Mouse (Mus musculus) bone marrow macrophage, adult 2 months (primary cell): Measurements from ENCODE around the gene Btg1-ps1. TPM values are rescaled to one million over a fixed set of nuclear protein-coding genes. Genes with fewer than 3 reads are reported as not detected.
"Not testable (repeated sequence)": the region's sequence is repeated elsewhere in the genome, so short reads cannot be mapped to it uniquely, and the experiment has no call there.

Experiments used
- H3K27ac ChIP-seq: 2 replicates; pipeline ENCODE4 v1.5.1; 2012; ENCODE audit warnings: low read depth, low read length; ENCODE audit not compliant: insufficient read depth
- H3K4me1 ChIP-seq: 2 replicates; pipeline ENCODE4 v1.6.1; 2012; ENCODE audit warnings: low read length; ENCODE audit not compliant: control insufficient read depth, insufficient read depth
- H3K4me3 ChIP-seq: 2 replicates; pipeline ENCODE4 v1.5.1; 2012; ENCODE audit warnings: mild to moderate bottlenecking, low read length, moderate library complexity; ENCODE audit not compliant: insufficient read depth
- CTCF ChIP-seq: IDR thresholded peaks from 2 replicates; pipeline ENCODE4 v1.5.1; 2012; ENCODE audit warnings: low read depth, mild to moderate bottlenecking, low read length, moderate library complexity
- POLR2A ChIP-seq: IDR thresholded peaks from 2 replicates; pipeline ENCODE4 v1.6.1; 2012; ENCODE audit warnings: mild to moderate bottlenecking, low read depth, low read length, borderline replicate concordance
- polyA plus RNA-seq: library from polyadenylated mRNA; stranded (reverse); fragments of >200 nt; gene quantifications from 2 replicates; pipeline ENCODE4 v1.2.4, GENCODE M21; 2012; ENCODE audit not compliant: missing spikeins, insufficient read depth, insufficient read length

Gene Btg1-ps1
- not detected in 2 replicates for polyA plus RNA-seq

DNA sequence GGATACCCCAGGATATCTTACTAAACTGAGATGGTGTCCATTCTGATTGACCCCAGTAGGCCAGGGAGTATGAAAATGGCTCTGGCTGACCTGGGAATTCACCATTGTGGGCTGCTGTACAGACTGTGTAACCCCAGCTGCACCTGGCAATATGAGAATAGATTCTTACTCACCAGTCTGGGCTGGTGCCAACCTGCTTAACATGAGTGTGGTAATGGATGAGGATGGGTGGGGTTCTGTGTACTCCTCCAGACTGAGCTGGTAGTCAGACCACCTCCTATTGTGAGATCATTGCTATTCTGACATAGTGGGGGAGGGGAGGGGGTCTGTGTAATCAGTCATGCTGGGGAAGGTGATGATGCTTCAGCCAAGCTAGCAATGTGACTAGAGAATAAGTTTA lies at the start of gene Btg1-ps1:
Gene Btg1-ps1 (minus strand): TSS at position 219 of the 400 bp plus-strand sequence.
- H3K4me3 ChIP-seq, H3K27ac ChIP-seq, H3K4me1 ChIP-seq: not testable (repeated sequence)

DNA sequence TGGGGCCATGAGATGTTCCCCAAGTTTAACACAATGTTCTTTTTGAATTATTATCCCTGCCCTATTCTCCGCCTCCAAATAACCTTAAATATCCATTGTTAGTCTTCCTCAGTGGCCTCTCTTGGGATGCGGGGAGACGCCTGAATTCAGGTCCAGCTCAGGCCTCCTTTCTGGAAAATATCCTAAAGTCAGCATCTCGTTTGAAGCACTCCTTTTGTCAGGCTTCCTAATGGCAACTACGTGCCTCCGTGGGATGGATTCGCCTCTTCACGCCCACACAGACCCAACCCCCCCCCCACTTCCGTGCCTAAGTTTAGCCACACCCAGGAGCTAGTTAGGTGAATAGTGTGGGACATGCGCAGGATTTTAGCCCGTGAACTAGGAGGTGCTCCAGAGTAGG lies 47.6 kb upstream of the Btg1-ps1 start, which contains the start of gene Rhox10:
Gene Rhox10 (plus strand): TSS at position 301 of the 400 bp plus-strand sequence.
- Histone ChIP-seq H3K27ac (no peak within 1 kb of the TSS), H3K4me3 (no peak within 1 kb of the TSS), H3K4me1 (no peaks in the 10 kb centered on the region)
- no peak for TF ChIP-seq CTCF
- TF ChIP-seq POLR2A = no peak

GRCm38 (mm10) chrX:38061544-38061943 lies 42.9 kb upstream of the Btg1-ps1 start:
- no peak for TF ChIP-seq POLR2A
- no peak for TF ChIP-seq CTCF
- no peak overlapping the region for H3K4me3 ChIP-seq
- no peaks in the 10 kb centered on the region for H3K4me1 ChIP-seq
- no peak overlapping the region for H3K27ac ChIP-seq

- not testable (repeated sequence) for H3K27ac ChIP-seq, H3K4me1 ChIP-seq
These were observed 24.4 kb upstream of the Btg1-ps1 start, which contains the start of gene Btg1-ps2 for GRCm38 (mm10) chrX:38043014-38043413. Gene Btg1-ps2 (minus strand): TSS chrX:38043114.

DNA sequence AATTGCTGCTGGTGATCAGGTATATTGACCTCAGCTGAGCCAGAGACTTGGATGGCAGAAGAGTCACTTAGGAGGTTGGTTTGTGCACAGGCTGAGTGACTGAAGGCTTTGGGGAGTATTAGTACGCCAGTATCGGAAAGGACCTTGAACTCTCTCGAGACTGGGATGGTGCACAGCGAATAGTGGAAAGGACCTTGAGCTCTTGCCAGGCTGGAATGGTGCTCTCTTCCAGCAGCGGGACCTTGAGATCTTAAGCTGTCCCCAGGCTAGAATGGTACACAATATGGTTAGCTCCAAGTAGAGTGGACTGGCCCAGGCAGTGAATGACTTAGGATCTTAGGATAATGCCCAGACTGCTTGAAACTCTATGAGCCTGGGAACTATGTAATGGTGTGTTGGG lies 21.1 kb upstream of the Btg1-ps1 start:
- Histone ChIP-seq H3K27ac (no peak overlapping the region), H3K4me3 (no peak overlapping the region), H3K4me1 (no peaks in the 10 kb centered on the region)
- TF ChIP-seq CTCF = no peak
- no peak for TF ChIP-seq POLR2A

More at GRCm38 (mm10) chrX:38043014-38043413, 24.4 kb upstream of the Btg1-ps1 start, which contains the start of gene Btg1-ps2:
- not testable (repeated sequence) for H3K4me3 ChIP-seq

- TF ChIP-seq CTCF (no peak), POLR2A (no peak)
- H3K4me3 ChIP-seq = no peak overlapping the region
- H3K4me1 ChIP-seq = no peaks in the 10 kb centered on the region
- no peak overlapping the region for H3K27ac ChIP-seq
These were observed 15.2 kb upstream of the Btg1-ps1 start for GRCm38 (mm10) chrX:38033841-38034240.

GRCm38 (mm10) chrX:38008756-38009155 lies 9.9 kb downstream of the Btg1-ps1 start:
- TF ChIP-seq CTCF (no peak), POLR2A (no peak)
- H3K4me3 ChIP-seq = no peak overlapping the region
- no peak overlapping the region for H3K27ac ChIP-seq

More at GRCm38 (mm10) chrX:38008756-38009155, 9.9 kb downstream of the Btg1-ps1 start:
- H3K4me1 ChIP-seq = no peaks in the 10 kb centered on the region

Other genes starting within 250 kb of the Btg1-ps1 start
- not detected in 2 replicates for gene Rhox5, start 214.0 kb downstream of the Btg1-ps1 start, polyA plus RNA-seq
- gene Rhox6, start 191.9 kb downstream of the Btg1-ps1 start, polyA plus RNA-seq = not detected in 2 replicates
- not detected in 2 replicates for gene Rhox7a, start 187.1 kb downstream of the Btg1-ps1 start, polyA plus RNA-seq
- gene Rhox8, start 139.9 kb downstream of the Btg1-ps1 start, polyA plus RNA-seq = not detected in 2 replicates
- not detected in 2 replicates for gene Rhox7b, start 121.6 kb downstream of the Btg1-ps1 start, polyA plus RNA-seq
- not detected in 2 replicates for gene Rhox9, start 117.0 kb downstream of the Btg1-ps1 start, polyA plus RNA-seq
- gene Btg1-ps2, start 24.3 kb upstream of the Btg1-ps1 start, polyA plus RNA-seq = not detected in 2 replicates
- gene Rhox10, start 47.7 kb upstream of the Btg1-ps1 start, polyA plus RNA-seq = not detected in 2 replicates
- not detected in 2 replicates for gene Rhox11, start 66.3 kb upstream of the Btg1-ps1 start, polyA plus RNA-seq
- not detected in 2 replicates for gene Rhox12, start 92.1 kb upstream of the Btg1-ps1 start, polyA plus RNA-seq
- not detected in 2 replicates for gene Rhox13, start 102.4 kb upstream of the Btg1-ps1 start, polyA plus RNA-seq
- 13.2 and 18.0 TPM in 2 replicates for gene Zbtb33, start 171.0 kb upstream of the Btg1-ps1 start, polyA plus RNA-seq
- not detected in 2 replicates for gene Tmem255a, start 233.6 kb upstream of the Btg1-ps1 start, polyA plus RNA-seq